Mouse (Mus musculus) heart, embryonic 10.5 days (tissue): ENCODE results near the gene Dguok. TPM values are rescaled to one million over a fixed set of nuclear protein-coding genes. Genes with fewer than 3 reads are reported as not detected.
A peak's percentile ranks its signal among the peaks of the same experiment; 100 is the strongest.

Source experiments
- DNase-seq: peaks from one replicate; pipeline ENCODE4 v3.0.0-alpha.2; 2017; ENCODE audit warnings: low spot score
- H3K27ac ChIP-seq: fragments of 300-500 bp; sonication (generic); 2 replicates; pipeline ENCODE4 v1.5.1; 2016; ENCODE audit warnings: mild to moderate bottlenecking
- H3K27me3 ChIP-seq: fragments of 300-500 bp; sonication (generic); 2 replicates; pipeline ENCODE4 v1.6.1; 2016; ENCODE audit warnings: mild to moderate bottlenecking; ENCODE audit not compliant: poor library complexity, insufficient read depth, severe bottlenecking
- H3K36me3 ChIP-seq: fragments of 300-500 bp; sonication (generic); 2 replicates; pipeline ENCODE4 v1.6.1; 2016; ENCODE audit warnings: mild to moderate bottlenecking, moderate library complexity
- H3K4me1 ChIP-seq: fragments of 300-500 bp; sonication (generic); 2 replicates; pipeline ENCODE4 v1.6.1; 2016; ENCODE audit warnings: mild to moderate bottlenecking
- H3K4me3 ChIP-seq: fragments of 300-500 bp; sonication (generic); 2 replicates; pipeline ENCODE4 v1.5.1; 2016; ENCODE audit warnings: mild to moderate bottlenecking, moderate library complexity
- H3K9me3 ChIP-seq: fragments of 300-500 bp; sonication (generic); 2 replicates; pipeline ENCODE4 v1.6.1; 2016; ENCODE audit warnings: mild to moderate bottlenecking, moderate library complexity
- WGBS: fragments of 180-500 bp; shearing (Covaris S2); methylation state at CpG from one replicate; pipeline ENCODE4 v1.1.7; 2016; 5-methylcytosine and 5-hydroxymethylcytosine counted together
- polyA plus RNA-seq: library from polyadenylated mRNA; unstranded; fragments of >200 nt; fragmentation: Nextera tagmentation; extraction: Ambion mirVana; gene quantifications from 2 replicates; pipeline ENCODE4 v1.2.1, GENCODE M21; 2016

The Dguok gene
- polyA plus RNA-seq, 1 experiment from 2014 or later, result 59.1 TPM

GRCm38 (mm10) chr6:83515172-83515571, 8.4 kb upstream of the Dguok start:
- WGBS, result 63% methylated on average over 3 of the region's 3 CpGs

GRCm38 (mm10) chr6:83512495-83512894, 5.7 kb upstream of the Dguok start:
- H3K4me1 ChIP-seq, result no peaks in the 10 kb centered on the region
- no peak overlapping the region for H3K4me3 ChIP-seq
- no peak overlapping the region for H3K27ac ChIP-seq
- 18% methylated on average over 1 of the region's 1 CpGs for WGBS
- no peaks in the 10 kb centered on the region for H3K27me3 ChIP-seq
- no peaks in the 10 kb centered on the region for H3K36me3 ChIP-seq
- no peak for DNase-seq
- H3K9me3 ChIP-seq, result no peaks in the 10 kb centered on the region

More at GRCm38 (mm10) chr6:83515172-83515571, 8.4 kb upstream of the Dguok start:
- H3K27me3 ChIP-seq, result no peaks in the 10 kb centered on the region
- no peaks in the 10 kb centered on the region for H3K4me1 ChIP-seq
- H3K27ac ChIP-seq, result no peak overlapping the region
- no peaks in the 10 kb centered on the region for H3K9me3 ChIP-seq
- H3K4me3 ChIP-seq, result no peak overlapping the region
- no peak for DNase-seq
- no peaks in the 10 kb centered on the region for H3K36me3 ChIP-seq

- Histone ChIP-seq H3K27ac (no peak overlapping the region), H3K27me3 (no peaks in the 10 kb centered on the region), H3K4me1 (peaks cover 8% of the 10 kb centered on the region), H3K36me3 (no peaks in the 10 kb centered on the region), H3K9me3 (no peaks in the 10 kb centered on the region), H3K4me3 (no peak overlapping the region)
- no peak for DNase-seq
- 76% methylated on average over 2 of the region's 2 CpGs for WGBS
Observed at GRCm38 (mm10) chr6:83510210-83510609, 3.4 kb upstream of the Dguok start.

- Histone ChIP-seq H3K4me1 (peaks cover 8% of the 10 kb centered on the region), H3K4me3 (no peak overlapping the region), H3K27ac (no peak overlapping the region), H3K27me3 (no peaks in the 10 kb centered on the region), H3K36me3 (no peaks in the 10 kb centered on the region), H3K9me3 (no peaks in the 10 kb centered on the region)
- no peak for DNase-seq
- WGBS, result 40% methylated on average over 8 of the region's 8 CpGs
Observed at GRCm38 (mm10) chr6:83509442-83509841, 2.7 kb upstream of the Dguok start.

GRCm38 (mm10) chr6:83507168-83507546, 388 bp upstream of the Dguok start:
- Histone ChIP-seq H3K4me1 (peaks cover 11% of the 10 kb centered on the region), H3K4me3 (peak overlapping the region; percentile 84), H3K9me3 (no peaks in the 10 kb centered on the region), H3K36me3 (no peaks in the 10 kb centered on the region), H3K27ac (peak overlapping the region; percentile 96), H3K27me3 (no peaks in the 10 kb centered on the region)
- DNase-seq, result no peak
- WGBS, result 29% methylated on average over 6 of the region's 6 CpGs

GRCm38 (mm10) chr6:83505554-83505953, 1.2 kb downstream of the Dguok start:
- H3K9me3 ChIP-seq, result no peaks in the 10 kb centered on the region
- 85% methylated on average over 4 of the region's 4 CpGs for WGBS
- no peak overlapping the region; the same call in 1 of the 2 replicates for H3K27ac ChIP-seq
- no peaks in the 10 kb centered on the region for H3K27me3 ChIP-seq
- H3K4me3 ChIP-seq, result peak overlapping the region; percentile 84
- no peak for DNase-seq
- peaks cover 17% of the 10 kb centered on the region for H3K4me1 ChIP-seq
- 0 out of 2 replicates have a peak, but pooled peaks cover 2% of the 10 kb centered on the region for H3K36me3 ChIP-seq

GRCm38 (mm10) chr6:83503361-83503760, 3.4 kb downstream of the Dguok start:
- H3K36me3 ChIP-seq, result peaks cover 13% of the 10 kb centered on the region
- no peaks in the 10 kb centered on the region for H3K27me3 ChIP-seq
- H3K9me3 ChIP-seq, result no peaks in the 10 kb centered on the region
- no peak overlapping the region for H3K4me3 ChIP-seq
- no peak overlapping the region for H3K27ac ChIP-seq
- WGBS, result 87% methylated on average over 3 of the region's 3 CpGs
- H3K4me1 ChIP-seq, result peaks cover 17% of the 10 kb centered on the region
- DNase-seq, result no peak

- H3K4me1 ChIP-seq, result peaks cover 17% of the 10 kb centered on the region
- WGBS, result 86% methylated on average over 3 of the region's 3 CpGs
- H3K27ac ChIP-seq, result no peak overlapping the region; the same call in 1 of the 2 replicates
- peaks cover 19% of the 10 kb centered on the region for H3K36me3 ChIP-seq
- no peak overlapping the region for H3K4me3 ChIP-seq
- no peaks in the 10 kb centered on the region for H3K9me3 ChIP-seq
- no peak for DNase-seq
- H3K27me3 ChIP-seq, result no peaks in the 10 kb centered on the region
Observed at GRCm38 (mm10) chr6:83502656-83503055, 4.1 kb downstream of the Dguok start.

- H3K9me3 ChIP-seq, result no peaks in the 10 kb centered on the region
- WGBS, result 59% methylated on average over 9 of the region's 9 CpGs
- peaks cover 14% of the 10 kb centered on the region for H3K4me1 ChIP-seq
- peaks cover 21% of the 10 kb centered on the region for H3K36me3 ChIP-seq
- no peak overlapping the region; the same call in 1 of the 2 replicates for H3K27ac ChIP-seq
- DNase-seq, result no peak
- no peaks in the 10 kb centered on the region for H3K27me3 ChIP-seq
- no peak overlapping the region for H3K4me3 ChIP-seq
Observed at GRCm38 (mm10) chr6:83501524-83502310, 5.1 kb downstream of the Dguok start.

- Histone ChIP-seq H3K4me3 (no peak overlapping the region), H3K4me1 (peaks cover 9% of the 10 kb centered on the region), H3K36me3 (peaks cover 31% of the 10 kb centered on the region), H3K9me3 (no peaks in the 10 kb centered on the region), H3K27me3 (no peaks in the 10 kb centered on the region), H3K27ac (no peak overlapping the region)
- DNase-seq, result no peak
- WGBS, result 48% methylated on average over 3 of the region's 3 CpGs
Observed at GRCm38 (mm10) chr6:83500462-83500861, 6.3 kb downstream of the Dguok start.

GRCm38 (mm10) chr6:83499078-83499477, 7.7 kb downstream of the Dguok start:
- H3K9me3 ChIP-seq, result no peaks in the 10 kb centered on the region
- H3K27ac ChIP-seq, result no peak overlapping the region
- H3K27me3 ChIP-seq, result no peaks in the 10 kb centered on the region
- no peak for DNase-seq
- H3K36me3 ChIP-seq, result peaks cover 44% of the 10 kb centered on the region
- peaks cover 9% of the 10 kb centered on the region for H3K4me1 ChIP-seq
- no peak overlapping the region for H3K4me3 ChIP-seq
- WGBS, result 92% methylated on average over 10 of the region's 10 CpGs

- WGBS, result 74% methylated on average over 22 of the region's 22 CpGs
- no peak overlapping the region for H3K27ac ChIP-seq
Observed at GRCm38 (mm10) chr6:83496753-83497710, 9.7 kb downstream of the Dguok start.

More at GRCm38 (mm10) chr6:83496753-83497710, 9.7 kb downstream of the Dguok start:
- Histone ChIP-seq H3K4me3 (no peak overlapping the region), H3K36me3 (peaks cover 56% of the 10 kb centered on the region), H3K27me3 (no peaks in the 10 kb centered on the region), H3K4me1 (peaks cover 4% of the 10 kb centered on the region), H3K9me3 (no peaks in the 10 kb centered on the region)
- no peak for DNase-seq
